Mouse (Mus musculus) erythroid progenitor cell, adult 5-6 weeks (primary cell): Measurements from ENCODE around the gene Pde4c. TPM values are rescaled to one million over a fixed set of nuclear protein-coding genes. Genes with fewer than 3 reads are reported as not detected.

ENCODE experiments used
- ATAC-seq: replicated peaks from 2 replicates; pipeline ENCODE4 v1.8.0; 2016; ENCODE audit warnings: moderate number of reproducible peaks, mild to moderate bottlenecking, moderate TSS enrichment, inconsistent platforms; ENCODE audit not compliant: poor library complexity, low FRiP score, severe bottlenecking
- total RNA-seq, 2 experiments: library from RNA; stranded (forward) in 1 of 2; stranded (reverse) in 1 of 2; fragments of 150-400 nt in 1 of 2; fragments of 186-747, 209-891 nt in 1 of 2; gene quantifications; 2 replicates each; pipeline versions ENCODE4 v1.2.3 to v1.2.4; 2015 to 2017; ENCODE audit warnings: low replicate concordance in 2 of 2

Gene Pde4c
- total RNA-seq, 2 experiments from 2014 or later, result 0.84 TPM; not detected in 1

GRCm38 (mm10) chr8:70763354-70763753 lies 39.8 kb downstream of the Pde4c start:
- no peak for ATAC-seq

GRCm38 (mm10) chr8:70764026-70764425 lies 40.5 kb downstream of the Pde4c start:
- ATAC-seq, result peak; percentile 33

GRCm38 (mm10) chr8:70764676-70765075 lies 41.2 kb downstream of the Pde4c start:
- no peak for ATAC-seq

- ATAC-seq, result no peak
These were observed 41.8 kb downstream of the Pde4c start for GRCm38 (mm10) chr8:70765329-70765728.

GRCm38 (mm10) chr8:70765838-70766570 lies 42.5 kb downstream of the Pde4c start:
- no peak for ATAC-seq

GRCm38 (mm10) chr8:70766571-70767440 lies 43.3 kb downstream of the Pde4c start:
- ATAC-seq, result peak; percentile 60

GRCm38 (mm10) chr8:70767503-70767902 lies 44.0 kb downstream of the Pde4c start:
- no peak for ATAC-seq

GRCm38 (mm10) chr8:70768231-70768776 lies 44.8 kb downstream of the Pde4c start:
- no peak for ATAC-seq

- ATAC-seq, result no peak
These were observed 45.4 kb downstream of the Pde4c start for GRCm38 (mm10) chr8:70768956-70769355.

- peak; percentile 70 for ATAC-seq
These were observed 45.8 kb downstream of the Pde4c start for GRCm38 (mm10) chr8:70769359-70769758.

- ATAC-seq, result no peak
These were observed 46.3 kb downstream of the Pde4c start for GRCm38 (mm10) chr8:70769858-70770257.

- no peak for ATAC-seq
These were observed 47.2 kb downstream of the Pde4c start for GRCm38 (mm10) chr8:70770748-70771147.

- ATAC-seq, result no peak
These were observed 47.7 kb downstream of the Pde4c start for GRCm38 (mm10) chr8:70771217-70771616.

- no peak for ATAC-seq
These were observed 48.6 kb downstream of the Pde4c start for GRCm38 (mm10) chr8:70772075-70772474.

GRCm38 (mm10) chr8:70772890-70773289 lies 49.4 kb downstream of the Pde4c start:
- ATAC-seq, result no peak

GRCm38 (mm10) chr8:70773410-70773809 lies 49.9 kb downstream of the Pde4c start:
- no peak for ATAC-seq

- ATAC-seq, result 0 out of 2 replicates have a peak, but pooled peaks have one; percentile 13
These were observed 50.3 kb downstream of the Pde4c start for GRCm38 (mm10) chr8:70773833-70774232.

GRCm38 (mm10) chr8:70774740-70775139 lies 51.2 kb downstream of the Pde4c start:
- no peak for ATAC-seq

GRCm38 (mm10) chr8:70775227-70775626 lies 51.7 kb downstream of the Pde4c start:
- ATAC-seq, result no peak

- no peak for ATAC-seq
These were observed 52.5 kb downstream of the Pde4c start for GRCm38 (mm10) chr8:70775851-70776495.
